ENCODE assay signal across 26 mouse cellular contexts in the genomic region with DNA sequence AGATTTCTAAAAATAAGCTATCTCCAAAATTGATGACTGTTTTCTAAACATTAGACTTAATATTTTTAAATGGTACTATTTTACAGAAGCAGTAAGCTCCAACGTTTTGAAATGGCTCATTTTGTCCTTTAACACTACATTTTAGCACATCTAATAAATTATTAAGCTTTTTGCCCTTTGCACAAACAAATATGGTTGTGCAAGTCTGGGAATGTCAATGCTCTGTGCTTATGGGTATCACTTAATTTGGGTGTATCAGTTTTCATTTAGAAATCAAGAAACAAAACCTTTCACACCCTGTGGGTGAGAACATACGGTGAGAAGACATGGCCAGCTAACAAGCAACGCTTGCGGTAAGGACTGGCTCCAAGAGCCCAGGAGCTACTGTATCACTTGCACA.
"Had no signal": no experiment of that assay in that cellular context is flagged by ENCODE, and none has a peak within 500 bp of the region (broad histone marks: within the 10 kb centered on the region; RNA-seq: fewer than 3 reads in every experiment).

No protein-coding gene starts in this region.

- H3K9ac ChIP-seq: embryonic facial prominence, embryonic 12.5 days; embryonic facial prominence, embryonic 13.5 days; embryonic facial prominence, embryonic 15.5 days; forebrain, embryonic 12.5 days; forebrain, embryonic 13.5 days; forebrain, embryonic 15.5 days; forebrain, postnatal 0 days had no signal

- H3K4me3 ChIP-seq: embryonic facial prominence, embryonic 10.5 days; embryonic facial prominence, embryonic 12.5 days; embryonic facial prominence, embryonic 13.5 days; embryonic facial prominence, embryonic 15.5 days; erythroblast, embryonic 14.5 days; forebrain, embryonic 10.5 days; forebrain, embryonic 12.5 days; forebrain, embryonic 13.5 days; forebrain, embryonic 15.5 days; gastrocnemius, adult 2 months; heart, adult 2 months had no signal

- H3K27me3 ChIP-seq: embryonic facial prominence, embryonic 12.5 days; embryonic facial prominence, embryonic 13.5 days; embryonic facial prominence, embryonic 15.5 days; forebrain, embryonic 12.5 days; forebrain, embryonic 13.5 days; forebrain, embryonic 15.5 days had no signal

- H3K27ac ChIP-seq: embryonic facial prominence, embryonic 10.5 days; embryonic facial prominence, embryonic 12.5 days; embryonic facial prominence, embryonic 13.5 days; embryonic facial prominence, embryonic 15.5 days; forebrain, embryonic 10.5 days; forebrain, embryonic 12.5 days; forebrain, embryonic 13.5 days; forebrain, embryonic 15.5 days; gastrocnemius, adult 2 months; heart, adult 2 months had no signal

- H3K36me3 ChIP-seq: embryonic facial prominence, embryonic 10.5 days; embryonic facial prominence, embryonic 12.5 days; embryonic facial prominence, embryonic 13.5 days; embryonic facial prominence, embryonic 15.5 days; forebrain, embryonic 10.5 days; forebrain, embryonic 12.5 days; forebrain, embryonic 15.5 days had no signal

- H3K4me1 ChIP-seq: embryonic facial prominence, embryonic 10.5 days; embryonic facial prominence, embryonic 12.5 days; embryonic facial prominence, embryonic 13.5 days; embryonic facial prominence, embryonic 15.5 days; forebrain, embryonic 10.5 days; forebrain, embryonic 12.5 days; forebrain, embryonic 13.5 days; forebrain, embryonic 15.5 days had no signal

- DNase-seq: cerebellum, adult 8-10 months; cerebellum, adult 9-10 months; cerebellum, adult 9-11 months; cerebellum, postnatal 10 days; cerebellum, postnatal 14 days; cerebellum, postnatal 25 days; cerebellum, postnatal 36 days; embryo, embryonic 11 days; forebrain, postnatal 0 days; gastrocnemius, adult 2 months; gastrocnemius, postnatal 10 days; gastrocnemius, postnatal 14 days; gastrocnemius, postnatal 25 days; gastrocnemius, postnatal 36 days; heart, adult 11 months; heart, adult 18-20 months; heart, adult 2 months had no signal
